Mouse (Mus musculus): Measurements from ENCODE around the gene Wdr1. TPM values are rescaled to one million over a fixed set of nuclear protein-coding genes. Genes with fewer than 3 reads are reported as not detected.
A peak's percentile ranks its signal among the peaks of the same experiment; 100 is the strongest.

Gene Wdr1
- polyA plus RNA-seq, 1 experiment from 2014 or later = 210 TPM

GRCm38 (mm10) chr5:38568652-38569051 is 5.6 kb upstream of the Wdr1 start:
- Histone ChIP-seq H3K9ac (ENCODE audit: low read depth, low read length) (no peak overlapping the region), H3K27ac (ENCODE audit: low read depth, low read length) (no peak overlapping the region), H3K27me3 (ENCODE audit: control insufficient read depth, insufficient read depth, low read length) (no peaks in the 10 kb centered on the region), H3K4me1 (ENCODE audit: control insufficient read depth, insufficient read depth, low read length) (no peaks in the 10 kb centered on the region), H3K4me3 (ENCODE audit: low read length) (no peak overlapping the region), H3K4me2 (replicated peaks; ENCODE audit: low read depth, low read length) (no peak overlapping the region), H3K36me3 (ENCODE audit: control insufficient read depth, insufficient read depth, low read length) (no peaks in the 10 kb centered on the region), H3K9me3 (ENCODE audit: control insufficient read depth, low read length) (no peaks in the 10 kb centered on the region)
- ATAC-seq (ENCODE audit: low FRiP score, low TSS enrichment) = no peak

DNA sequence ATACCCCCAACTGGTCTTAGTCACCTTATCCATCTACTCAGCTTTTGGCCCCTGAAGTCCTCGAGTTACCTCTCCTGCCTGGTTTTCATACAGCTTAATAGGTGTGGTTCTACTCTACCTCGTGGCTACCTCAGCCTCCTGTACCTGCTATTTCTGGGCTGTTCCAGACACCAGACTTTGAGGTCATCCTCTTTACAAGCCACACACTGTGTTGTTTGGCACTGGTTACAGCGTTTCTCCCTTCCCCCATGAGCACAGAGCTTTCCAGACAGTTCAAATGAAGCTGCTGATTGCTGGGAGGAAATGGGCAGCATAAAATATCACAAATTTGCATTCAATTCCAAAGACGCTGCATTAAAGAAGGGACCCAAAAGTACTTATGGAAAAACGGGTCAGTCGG is 1.8 kb upstream of the Wdr1 start:
- no peak for ATAC-seq (ENCODE audit: low FRiP score, low TSS enrichment)

DNA sequence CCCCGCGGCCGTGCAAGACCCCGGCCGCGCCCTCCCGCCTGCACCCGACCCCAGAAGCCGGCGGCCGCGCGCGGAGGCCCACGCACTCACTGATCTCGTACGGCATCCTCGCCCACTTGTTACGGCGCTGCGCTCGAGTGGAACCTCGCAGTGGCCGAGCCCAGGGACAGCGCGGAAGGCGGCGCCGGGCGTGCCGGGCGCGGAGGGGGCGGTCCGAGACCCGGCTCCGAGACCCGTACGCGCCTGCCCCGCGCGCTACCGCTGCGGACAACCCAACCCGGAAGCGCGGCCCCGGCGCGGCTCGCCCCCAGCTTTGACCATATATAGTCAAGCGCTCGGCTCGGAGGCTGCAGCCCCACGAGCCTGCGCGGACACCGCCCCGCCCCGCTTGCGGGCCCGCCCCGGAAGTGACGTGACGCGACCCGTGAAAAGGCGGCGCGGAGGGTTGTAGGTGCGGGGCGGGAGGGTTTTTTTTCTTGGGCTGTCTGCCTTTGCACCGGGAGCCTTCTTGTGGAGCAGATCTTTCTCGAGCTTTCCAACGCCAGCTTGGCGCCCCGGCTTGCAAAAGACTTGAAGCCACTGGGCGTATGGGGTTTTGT is 1.5 kb downstream of the Wdr1 start:
- ATAC-seq (ENCODE audit: low FRiP score, low TSS enrichment) = peak; percentile 98
- Histone ChIP-seq H3K27ac (ENCODE audit: low read depth, low read length) (peak overlapping the region; percentile 98), H3K36me3 (ENCODE audit: control insufficient read depth, insufficient read depth, low read length) (peaks cover 32% of the 10 kb centered on the region), H3K9ac (ENCODE audit: low read depth, low read length) (peak overlapping the region; percentile 95), H3K9me3 (ENCODE audit: control insufficient read depth, low read length) (no peaks in the 10 kb centered on the region), H3K27me3 (ENCODE audit: control insufficient read depth, insufficient read depth, low read length) (no peaks in the 10 kb centered on the region), H3K4me1 (ENCODE audit: control insufficient read depth, insufficient read depth, low read length) (peaks cover 22% of the 10 kb centered on the region), H3K4me3 (ENCODE audit: low read length) (peak overlapping the region; percentile 76), H3K4me2 (replicated peaks; ENCODE audit: low read depth, low read length) (peak overlapping the region; percentile 83)
- under 1% methylated on average over 68 of the region's 79 CpGs for WGBS

More for the DNA sequence above, 1.8 kb upstream of the Wdr1 start:
- H3K9ac ChIP-seq (ENCODE audit: low read depth, low read length) = no peak overlapping the region
- H3K27ac ChIP-seq (ENCODE audit: low read depth, low read length) = no peak overlapping the region
- no peak overlapping the region for H3K4me2 ChIP-seq (replicated peaks; ENCODE audit: low read depth, low read length)
- no peaks in the 10 kb centered on the region for H3K27me3 ChIP-seq (ENCODE audit: control insufficient read depth, insufficient read depth, low read length)
- peaks cover 14% of the 10 kb centered on the region for H3K4me1 ChIP-seq (ENCODE audit: control insufficient read depth, insufficient read depth, low read length)
- H3K4me3 ChIP-seq (ENCODE audit: low read length) = no peak overlapping the region
- H3K9me3 ChIP-seq (ENCODE audit: control insufficient read depth, low read length) = no peaks in the 10 kb centered on the region
- 68% methylated on average over 6 of the region's 6 CpGs for WGBS
- H3K36me3 ChIP-seq (ENCODE audit: control insufficient read depth, insufficient read depth, low read length) = peaks cover under 1% of the 10 kb centered on the region; the same call in 1 of the 2 replicates

DNA sequence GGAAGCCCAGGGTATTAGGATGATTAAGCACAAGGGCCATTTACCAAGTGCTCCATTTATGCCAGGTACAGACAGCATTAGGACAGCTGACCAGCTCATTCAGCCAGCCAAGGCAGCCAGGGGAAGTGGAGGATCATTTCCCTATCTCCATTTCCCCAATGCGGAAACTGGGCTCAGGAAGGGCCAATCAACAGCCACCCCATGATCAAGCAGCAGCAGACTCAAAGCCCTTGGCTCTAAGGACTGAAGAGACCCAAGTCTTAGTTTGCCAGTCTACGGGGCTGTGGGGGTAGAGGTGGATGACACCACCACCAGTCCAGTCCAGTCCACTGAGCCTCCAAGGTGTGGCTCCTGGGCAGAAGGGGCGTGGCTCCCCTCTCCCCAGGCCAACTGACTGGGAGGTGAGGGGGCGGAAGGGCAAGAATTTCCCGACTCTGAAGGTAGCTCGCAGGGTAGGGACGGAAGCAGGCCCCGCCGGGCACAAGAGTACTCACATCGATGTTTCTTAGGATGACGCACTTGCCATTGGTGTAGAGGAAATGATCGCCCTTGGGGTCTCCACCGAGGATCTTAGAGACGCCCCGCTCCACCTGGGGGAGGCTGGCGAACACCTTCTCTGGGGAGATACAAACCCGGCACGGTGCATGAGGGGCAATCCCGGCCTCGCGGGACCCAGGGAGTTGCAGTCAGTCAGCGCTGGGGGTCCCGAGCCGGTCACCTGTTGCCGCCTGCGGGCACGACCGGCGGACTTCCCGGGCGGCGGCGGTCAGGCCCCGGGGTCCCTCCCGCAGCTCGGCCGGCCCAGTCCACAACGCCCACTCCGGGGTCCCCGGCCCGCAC is 2.2 kb downstream of the Wdr1 start:
- H3K9ac ChIP-seq (ENCODE audit: low read depth, low read length) = peak overlapping the region; percentile 95
- peak overlapping the region; percentile 83 for H3K4me2 ChIP-seq (replicated peaks; ENCODE audit: low read depth, low read length)
- no peaks in the 10 kb centered on the region for H3K27me3 ChIP-seq (ENCODE audit: control insufficient read depth, insufficient read depth, low read length)
- no peaks in the 10 kb centered on the region for H3K9me3 ChIP-seq (ENCODE audit: control insufficient read depth, low read length)
- peaks cover 40% of the 10 kb centered on the region for H3K36me3 ChIP-seq (ENCODE audit: control insufficient read depth, insufficient read depth, low read length)
- H3K4me1 ChIP-seq (ENCODE audit: control insufficient read depth, insufficient read depth, low read length) = peaks cover 22% of the 10 kb centered on the region
- WGBS = 1% methylated on average over 40 of the region's 41 CpGs
- peak; percentile 54 for ATAC-seq (ENCODE audit: low FRiP score, low TSS enrichment)
- peak overlapping the region; percentile 76 for H3K4me3 ChIP-seq (ENCODE audit: low read length)
- peak overlapping the region; percentile 85 for H3K27ac ChIP-seq (ENCODE audit: low read depth, low read length)

DNA sequence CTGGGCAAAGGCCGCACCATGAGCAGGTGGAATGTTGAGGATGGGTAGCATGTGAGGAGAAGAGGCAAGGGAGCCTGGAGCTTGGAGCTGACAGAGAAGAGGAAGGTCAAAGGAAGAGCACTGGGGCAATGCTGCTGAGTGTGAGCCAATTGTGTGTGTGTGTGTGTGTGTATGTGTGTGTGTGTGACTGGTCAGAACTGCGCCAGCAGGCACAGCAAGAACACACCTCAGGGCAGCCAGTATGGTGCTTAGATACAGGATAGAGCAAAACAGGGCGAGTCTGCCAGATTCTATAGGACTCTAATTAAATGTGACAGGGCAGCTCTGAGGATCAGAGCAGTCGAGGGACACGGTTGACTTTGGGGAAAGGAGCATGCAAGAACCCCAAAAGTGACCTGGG is 4.2 kb downstream of the Wdr1 start:
- no peak overlapping the region for H3K4me2 ChIP-seq (replicated peaks; ENCODE audit: low read depth, low read length)
- no peak overlapping the region for H3K9ac ChIP-seq (ENCODE audit: low read depth, low read length)
- no peaks in the 10 kb centered on the region for H3K9me3 ChIP-seq (ENCODE audit: control insufficient read depth, low read length)
- WGBS = 85% methylated on average over 5 of the region's 5 CpGs
- no peak overlapping the region for H3K27ac ChIP-seq (ENCODE audit: low read depth, low read length)
- H3K4me3 ChIP-seq (ENCODE audit: low read length) = no peak overlapping the region
- H3K36me3 ChIP-seq (ENCODE audit: control insufficient read depth, insufficient read depth, low read length) = peaks cover 56% of the 10 kb centered on the region
- H3K4me1 ChIP-seq (ENCODE audit: control insufficient read depth, insufficient read depth, low read length) = peaks cover 22% of the 10 kb centered on the region
- no peak for ATAC-seq (ENCODE audit: low FRiP score, low TSS enrichment)
- H3K27me3 ChIP-seq (ENCODE audit: control insufficient read depth, insufficient read depth, low read length) = no peaks in the 10 kb centered on the region

DNA sequence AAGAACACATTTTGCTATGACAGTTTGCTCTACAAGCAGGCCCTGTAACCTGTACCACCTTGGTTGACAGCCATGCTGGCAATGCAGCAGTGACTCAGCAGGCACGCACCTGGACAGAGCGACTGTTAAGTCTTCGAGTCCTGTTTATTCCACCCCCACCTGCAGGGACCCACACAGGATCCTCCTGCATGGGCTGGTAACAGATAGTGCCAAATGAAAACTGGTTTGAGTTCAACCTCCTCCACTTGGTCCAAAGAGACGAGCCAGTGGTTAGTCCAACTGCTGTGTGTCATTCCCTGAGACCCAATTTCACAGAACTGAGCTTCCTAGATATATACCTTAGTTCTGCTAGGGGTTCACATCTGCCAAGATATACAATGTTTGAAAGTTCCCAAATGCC is 5.2 kb downstream of the Wdr1 start:
- H3K4me2 ChIP-seq (replicated peaks; ENCODE audit: low read depth, low read length) = no peak overlapping the region
- H3K4me3 ChIP-seq (ENCODE audit: low read length) = no peak overlapping the region
- no peaks in the 10 kb centered on the region for H3K9me3 ChIP-seq (ENCODE audit: control insufficient read depth, low read length)
- H3K36me3 ChIP-seq (ENCODE audit: control insufficient read depth, insufficient read depth, low read length) = peaks cover 64% of the 10 kb centered on the region
- no peaks in the 10 kb centered on the region for H3K27me3 ChIP-seq (ENCODE audit: control insufficient read depth, insufficient read depth, low read length)
- peaks cover 22% of the 10 kb centered on the region for H3K4me1 ChIP-seq (ENCODE audit: control insufficient read depth, insufficient read depth, low read length)
- H3K9ac ChIP-seq (ENCODE audit: low read depth, low read length) = no peak overlapping the region
- 94% methylated on average over 4 of the region's 4 CpGs for WGBS
- H3K27ac ChIP-seq (ENCODE audit: low read depth, low read length) = no peak overlapping the region
- no peak for ATAC-seq (ENCODE audit: low FRiP score, low TSS enrichment)

DNA sequence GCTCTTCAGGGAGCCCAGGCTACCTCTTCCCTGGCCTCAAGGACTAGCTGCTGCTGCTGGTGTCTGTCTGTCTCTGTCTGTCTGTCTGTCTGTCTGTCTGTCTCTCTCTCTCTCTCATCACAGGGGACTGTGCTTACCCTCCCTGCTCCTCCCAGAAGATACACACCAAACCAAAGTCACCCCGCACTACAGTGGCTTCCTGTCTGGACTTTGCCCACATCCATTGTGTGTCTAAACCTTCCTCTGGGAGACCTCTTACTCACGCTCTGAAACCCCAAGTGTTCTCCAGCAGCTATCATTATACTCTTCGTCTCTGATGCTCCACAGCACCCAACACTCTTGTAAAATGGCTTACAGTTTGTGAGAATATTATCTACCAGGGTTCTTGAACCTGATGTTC is 6.6 kb downstream of the Wdr1 start:
- H3K9ac ChIP-seq (ENCODE audit: low read depth, low read length) = no peak overlapping the region
- no peaks in the 10 kb centered on the region for H3K9me3 ChIP-seq (ENCODE audit: control insufficient read depth, low read length)
- no peak overlapping the region for H3K4me2 ChIP-seq (replicated peaks; ENCODE audit: low read depth, low read length)
- H3K27me3 ChIP-seq (ENCODE audit: control insufficient read depth, insufficient read depth, low read length) = no peaks in the 10 kb centered on the region
- WGBS = 92% methylated on average over 3 of the region's 3 CpGs
- no peak overlapping the region for H3K27ac ChIP-seq (ENCODE audit: low read depth, low read length)
- ATAC-seq (ENCODE audit: low FRiP score, low TSS enrichment) = no peak
- H3K4me1 ChIP-seq (ENCODE audit: control insufficient read depth, insufficient read depth, low read length) = peaks cover 16% of the 10 kb centered on the region
- H3K36me3 ChIP-seq (ENCODE audit: control insufficient read depth, insufficient read depth, low read length) = peaks cover 72% of the 10 kb centered on the region
- H3K4me3 ChIP-seq (ENCODE audit: low read length) = no peak overlapping the region

DNA sequence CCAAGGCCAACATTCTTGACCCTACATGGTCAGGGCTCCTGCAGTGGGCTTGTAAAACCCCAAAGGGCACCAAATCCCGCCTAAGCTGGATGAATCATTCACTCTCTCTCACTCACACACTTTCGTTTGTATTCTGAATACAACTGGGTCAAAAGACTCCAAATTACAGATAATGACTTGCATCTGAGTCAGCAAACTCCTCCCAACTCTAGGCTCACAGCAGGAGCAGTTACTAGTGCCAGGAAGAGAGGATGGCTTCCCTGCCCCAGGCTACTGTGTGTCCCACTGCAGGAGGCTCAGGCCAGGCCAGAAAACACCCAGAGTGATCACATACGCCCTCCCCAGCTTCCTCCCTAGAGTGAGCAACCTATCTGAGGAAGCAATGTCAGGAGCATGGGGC is 9.1 kb downstream of the Wdr1 start:
- H3K4me1 ChIP-seq (ENCODE audit: control insufficient read depth, insufficient read depth, low read length) = 0 out of 2 replicates have a peak, but pooled peaks cover 8% of the 10 kb centered on the region
- peaks cover 86% of the 10 kb centered on the region for H3K36me3 ChIP-seq (ENCODE audit: control insufficient read depth, insufficient read depth, low read length)
- no peak overlapping the region for H3K9ac ChIP-seq (ENCODE audit: low read depth, low read length)
- H3K27ac ChIP-seq (ENCODE audit: low read depth, low read length) = no peak overlapping the region
- no peaks in the 10 kb centered on the region for H3K9me3 ChIP-seq (ENCODE audit: control insufficient read depth, low read length)
- H3K4me2 ChIP-seq (replicated peaks; ENCODE audit: low read depth, low read length) = no peak overlapping the region
- 62% methylated on average over 3 of the region's 3 CpGs for WGBS
- H3K4me3 ChIP-seq (ENCODE audit: low read length) = no peak overlapping the region
- H3K27me3 ChIP-seq (ENCODE audit: control insufficient read depth, insufficient read depth, low read length) = no peaks in the 10 kb centered on the region
- ATAC-seq (ENCODE audit: low FRiP score, low TSS enrichment) = no peak

DNA sequence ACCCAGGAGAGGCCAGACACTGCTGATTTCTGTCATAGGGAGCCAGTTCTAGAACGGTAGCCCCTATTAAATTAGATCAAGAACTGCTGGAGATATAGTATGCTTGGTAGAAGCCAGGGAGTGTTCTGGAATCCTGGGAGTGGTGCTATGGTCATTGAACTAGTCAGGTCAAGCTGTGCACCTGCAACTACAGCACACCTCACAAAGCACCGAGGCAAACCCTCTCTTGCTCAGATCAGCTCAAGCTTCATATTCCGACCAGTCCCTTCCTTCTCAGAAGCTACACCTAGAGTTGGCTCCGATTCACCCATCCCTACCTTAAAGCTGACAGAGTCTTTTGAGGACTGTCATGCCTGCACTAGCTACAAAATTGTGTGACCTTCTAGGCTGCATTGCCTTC is 9.5 kb downstream of the Wdr1 start:
- no peaks in the 10 kb centered on the region for H3K27me3 ChIP-seq (ENCODE audit: control insufficient read depth, insufficient read depth, low read length)
- no peak overlapping the region for H3K9ac ChIP-seq (ENCODE audit: low read depth, low read length)
- H3K4me1 ChIP-seq (ENCODE audit: control insufficient read depth, insufficient read depth, low read length) = 0 out of 2 replicates have a peak, but pooled peaks cover 8% of the 10 kb centered on the region
- no peaks in the 10 kb centered on the region for H3K9me3 ChIP-seq (ENCODE audit: control insufficient read depth, low read length)
- peaks cover 86% of the 10 kb centered on the region for H3K36me3 ChIP-seq (ENCODE audit: control insufficient read depth, insufficient read depth, low read length)
- ATAC-seq (ENCODE audit: low FRiP score, low TSS enrichment) = no peak
- 92% methylated on average over 4 of the region's 4 CpGs for WGBS
- H3K4me3 ChIP-seq (ENCODE audit: low read length) = no peak overlapping the region
- no peak overlapping the region for H3K4me2 ChIP-seq (replicated peaks; ENCODE audit: low read depth, low read length)
- no peak overlapping the region for H3K27ac ChIP-seq (ENCODE audit: low read depth, low read length)
